Mouse (Mus musculus): ENCODE measurements at regions not wholly inside any gene's neighbourhood (a gene's known extent, or its start where the extent isn't known, plus 50 kb on each side); places are given as distances from the start of the nearest gene placed in this dataset.

DNA sequence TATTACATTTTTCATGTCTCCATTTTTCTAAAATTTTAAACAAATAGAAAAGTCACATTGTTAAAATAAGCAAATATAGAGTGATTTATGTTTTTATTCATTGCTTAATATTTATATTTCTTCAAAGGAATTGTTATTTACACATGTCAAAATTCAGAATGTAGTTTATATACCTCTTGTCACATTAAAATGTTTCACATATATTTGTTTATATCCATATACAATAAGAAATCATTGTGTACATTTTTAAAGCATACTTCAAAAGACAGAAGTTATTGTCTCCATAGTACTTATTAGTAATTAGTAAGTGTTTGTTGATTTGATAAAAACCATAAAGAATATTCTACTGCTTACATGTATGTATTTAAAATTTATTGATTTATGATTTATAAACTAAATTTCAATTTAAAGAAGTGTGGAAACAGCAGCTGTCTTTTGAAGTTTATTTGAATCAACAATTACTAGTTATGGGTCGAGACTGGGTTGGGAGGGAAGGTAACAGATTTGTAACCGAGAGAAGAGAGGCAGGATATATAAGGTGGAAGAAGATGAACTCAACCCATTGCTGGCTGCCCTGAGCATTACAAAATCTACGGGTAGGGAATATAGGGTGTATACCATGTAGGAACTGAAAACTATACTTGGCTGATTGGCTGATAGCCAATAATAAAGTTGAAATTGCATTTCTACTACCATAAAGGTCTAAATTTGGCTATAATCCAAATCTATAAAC, 420.8 kb downstream of the Anxa1 start:
- Histone ChIP-seq H3K4me1 (replicated peaks; ENCODE audit: control insufficient read depth, insufficient read depth, low read length) (no peaks in the 10 kb centered on the region), H3K4me3 (ENCODE audit: low read length) (no peak overlapping the region), H3K27me3 (ENCODE audit: control insufficient read depth, insufficient read depth, low read depth, low read length) (no peaks in the 10 kb centered on the region), H3K36me3 (ENCODE audit: control insufficient read depth, insufficient read depth, low read length) (no peaks in the 10 kb centered on the region), H3K4me2 (ENCODE audit: low read depth, low read length) (no peak overlapping the region), H3K27ac (ENCODE audit: low read length) (no peak overlapping the region), H3K9ac (ENCODE audit: low read length) (no peak overlapping the region), H3K9me3 (ENCODE audit: control insufficient read depth, low read length) (no peaks in the 10 kb centered on the region)
- ATAC-seq (ENCODE audit: low read depth), result peak; percentile 70; the same call in 1 of the 2 replicates
- 44% methylated on average over 3 of the region's 3 CpGs for WGBS

DNA sequence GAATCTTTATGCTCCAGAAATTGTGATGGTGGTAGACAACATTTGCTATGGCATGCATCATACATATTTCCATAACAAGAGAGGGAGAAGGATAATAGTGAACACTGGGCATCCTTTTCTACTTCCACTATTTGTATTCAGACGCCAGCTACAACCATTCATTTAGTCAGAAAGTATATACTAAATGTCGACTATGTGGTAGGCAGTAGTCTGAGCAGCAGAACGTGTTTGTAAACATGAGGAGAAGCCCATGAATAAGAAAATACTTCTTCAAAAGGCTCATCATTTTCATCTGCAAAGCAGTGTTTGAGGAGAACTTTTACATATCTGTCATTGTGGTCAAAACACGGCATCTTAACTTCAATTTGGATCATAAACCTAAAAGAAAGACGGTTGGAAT, 421.4 kb downstream of the Anxa1 start:
- Histone ChIP-seq H3K4me3 (ENCODE audit: low read length) (no peak overlapping the region), H3K27me3 (ENCODE audit: control insufficient read depth, insufficient read depth, low read depth, low read length) (no peaks in the 10 kb centered on the region), H3K4me1 (replicated peaks; ENCODE audit: control insufficient read depth, insufficient read depth, low read length) (no peaks in the 10 kb centered on the region), H3K27ac (ENCODE audit: low read length) (no peak overlapping the region), H3K4me2 (ENCODE audit: low read depth, low read length) (no peak overlapping the region), H3K9ac (ENCODE audit: low read length) (no peak overlapping the region), H3K36me3 (ENCODE audit: control insufficient read depth, insufficient read depth, low read length) (no peaks in the 10 kb centered on the region), H3K9me3 (ENCODE audit: control insufficient read depth, low read length) (no peaks in the 10 kb centered on the region)
- WGBS, result 45% methylated on average over 5 of the region's 5 CpGs
- peak; percentile 64; the same call in 1 of the 2 replicates for ATAC-seq (ENCODE audit: low read depth)

DNA sequence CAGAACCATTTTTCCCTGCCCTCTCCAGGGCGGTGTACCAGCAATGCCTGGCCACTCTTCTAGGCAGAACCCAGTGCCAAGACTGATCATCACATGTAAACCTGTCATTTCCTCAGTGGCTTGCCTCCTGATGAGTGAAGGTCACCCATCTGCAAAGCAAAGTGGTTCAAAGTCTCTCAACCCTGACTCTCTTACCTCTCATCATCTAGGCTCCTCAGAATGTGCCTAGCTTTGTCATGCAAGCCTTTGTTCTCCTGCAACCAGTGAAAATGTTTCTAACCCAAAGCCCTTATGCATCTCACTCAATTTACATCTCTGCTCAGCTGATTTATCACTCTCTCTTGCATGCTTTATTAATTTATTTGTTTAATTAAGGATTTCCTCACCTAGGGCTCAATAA, 445.5 kb downstream of the Anxa1 start:
- H3K4me3 ChIP-seq (ENCODE audit: low read length), result no peak overlapping the region
- no peaks in the 10 kb centered on the region for H3K4me1 ChIP-seq (replicated peaks; ENCODE audit: control insufficient read depth, insufficient read depth, low read length)
- H3K27ac ChIP-seq (ENCODE audit: low read length), result no peak overlapping the region
- H3K9ac ChIP-seq (ENCODE audit: low read length), result no peak overlapping the region
- no peaks in the 10 kb centered on the region for H3K27me3 ChIP-seq (ENCODE audit: control insufficient read depth, insufficient read depth, low read depth, low read length)
- H3K9me3 ChIP-seq (ENCODE audit: control insufficient read depth, low read length), result no peaks in the 10 kb centered on the region
- WGBS, result 71% methylated on average over 1 of the region's 1 CpGs
- H3K4me2 ChIP-seq (ENCODE audit: low read depth, low read length), result no peak overlapping the region
- no peak for ATAC-seq (ENCODE audit: low read depth)
- no peaks in the 10 kb centered on the region for H3K36me3 ChIP-seq (ENCODE audit: control insufficient read depth, insufficient read depth, low read length)

DNA sequence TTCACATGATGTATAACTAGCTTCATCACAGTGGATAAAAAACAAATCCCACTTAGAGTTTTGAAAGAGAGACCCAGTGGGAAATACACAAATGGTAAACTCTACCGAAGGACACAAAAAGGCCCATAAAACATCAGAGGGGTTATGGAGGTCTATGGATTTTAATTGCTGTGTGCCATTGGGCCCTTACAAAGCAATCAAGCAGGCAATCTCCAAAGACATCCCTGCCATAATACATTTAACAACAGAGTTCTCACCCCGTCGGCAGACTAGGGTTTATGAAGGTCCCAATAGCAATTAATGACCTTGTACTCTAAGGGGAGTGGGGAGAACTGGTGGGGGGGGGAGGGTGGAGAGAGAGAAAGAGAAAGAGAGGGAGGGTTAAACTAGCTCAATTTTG, 448.0 kb downstream of the Anxa1 start:
- Histone ChIP-seq H3K4me2 (ENCODE audit: low read depth, low read length) (no peak overlapping the region), H3K36me3 (ENCODE audit: control insufficient read depth, insufficient read depth, low read length) (no peaks in the 10 kb centered on the region), H3K9me3 (ENCODE audit: control insufficient read depth, low read length) (no peaks in the 10 kb centered on the region), H3K27me3 (ENCODE audit: control insufficient read depth, insufficient read depth, low read depth, low read length) (no peaks in the 10 kb centered on the region), H3K4me1 (replicated peaks; ENCODE audit: control insufficient read depth, insufficient read depth, low read length) (no peaks in the 10 kb centered on the region), H3K9ac (ENCODE audit: low read length) (no peak overlapping the region), H3K4me3 (ENCODE audit: low read length) (no peak overlapping the region), H3K27ac (ENCODE audit: low read length) (no peak overlapping the region)
- 88% methylated on average over 3 of the region's 3 CpGs for WGBS
- no peak for ATAC-seq (ENCODE audit: low read depth)

DNA sequence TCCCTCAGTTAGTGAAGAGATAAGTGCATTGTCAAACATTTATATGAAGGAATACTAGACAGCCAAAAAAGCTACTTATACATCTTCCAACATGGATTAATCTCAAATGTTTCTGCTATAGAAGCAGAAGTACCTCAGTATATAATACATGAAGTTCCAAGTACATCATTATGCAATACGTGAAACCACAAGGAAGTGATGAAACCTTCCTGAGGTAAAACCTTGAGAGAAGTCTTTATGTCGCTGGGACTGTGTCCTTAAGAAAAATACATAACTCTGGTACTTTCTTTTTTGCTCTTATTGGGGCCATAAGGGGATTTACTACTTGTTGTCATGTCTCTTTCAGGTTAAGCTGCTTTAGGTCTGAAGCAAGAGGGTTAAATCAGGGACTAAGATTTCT, 469.6 kb downstream of the Anxa1 start:
- Histone ChIP-seq H3K27me3 (ENCODE audit: control insufficient read depth, insufficient read depth, low read depth, low read length) (no peaks in the 10 kb centered on the region), H3K27ac (ENCODE audit: low read length) (no peak overlapping the region), H3K9me3 (ENCODE audit: control insufficient read depth, low read length) (no peaks in the 10 kb centered on the region), H3K9ac (ENCODE audit: low read length) (no peak overlapping the region), H3K36me3 (ENCODE audit: control insufficient read depth, insufficient read depth, low read length) (no peaks in the 10 kb centered on the region), H3K4me1 (replicated peaks; ENCODE audit: control insufficient read depth, insufficient read depth, low read length) (no peaks in the 10 kb centered on the region), H3K4me3 (ENCODE audit: low read length) (no peak overlapping the region), H3K4me2 (ENCODE audit: low read depth, low read length) (no peak overlapping the region)
- no peak for ATAC-seq (ENCODE audit: low read depth)
- WGBS, result 77% methylated on average over 2 of the region's 2 CpGs

DNA sequence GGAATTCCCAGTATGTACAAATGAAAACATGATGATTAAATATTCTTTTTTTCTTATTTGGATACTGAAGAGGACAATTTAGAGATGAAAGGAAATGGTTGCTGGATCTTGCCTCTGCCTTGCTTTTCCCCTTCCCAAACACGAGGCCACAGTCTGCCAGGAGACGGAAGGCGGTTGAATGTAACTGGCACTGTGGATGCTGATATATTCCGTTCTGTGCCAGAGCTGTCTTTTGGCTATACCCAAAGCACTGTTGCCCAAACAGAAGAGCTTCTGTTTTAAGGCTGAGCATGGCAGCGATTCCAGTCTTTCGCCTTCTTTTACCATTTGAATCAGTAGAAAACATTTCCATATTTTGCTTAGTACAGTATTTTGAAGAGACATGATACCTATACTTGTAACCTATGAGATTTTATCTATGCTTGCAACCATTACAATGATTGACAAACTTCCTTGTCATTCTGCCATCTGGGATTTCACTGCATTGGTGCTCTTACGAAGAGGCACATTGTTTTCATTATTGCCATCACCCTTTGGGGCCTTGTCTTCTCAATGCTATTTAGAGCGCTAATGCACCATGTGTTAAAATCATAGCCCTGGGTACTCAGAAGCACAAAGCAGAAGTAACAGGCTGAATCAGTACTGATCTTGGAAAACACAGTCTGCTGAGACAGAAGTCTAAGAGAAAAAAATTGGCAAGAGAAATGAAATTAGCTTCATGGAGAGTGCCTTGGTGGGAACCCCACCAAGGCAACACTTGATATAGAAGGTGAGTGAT, 504.6 kb downstream of the Anxa1 start:
- H3K4me3 ChIP-seq (ENCODE audit: low read length), result no peak overlapping the region
- H3K4me1 ChIP-seq (replicated peaks; ENCODE audit: control insufficient read depth, insufficient read depth, low read length), result no peaks in the 10 kb centered on the region
- no peak overlapping the region for H3K27ac ChIP-seq (ENCODE audit: low read length)
- 83% methylated on average over 8 of the region's 8 CpGs for WGBS
- no peak for ATAC-seq (ENCODE audit: low read depth)
- H3K9ac ChIP-seq (ENCODE audit: low read length), result no peak overlapping the region
- no peaks in the 10 kb centered on the region for H3K9me3 ChIP-seq (ENCODE audit: control insufficient read depth, low read length)
- H3K27me3 ChIP-seq (ENCODE audit: control insufficient read depth, insufficient read depth, low read depth, low read length), result no peaks in the 10 kb centered on the region
- no peak overlapping the region for H3K4me2 ChIP-seq (ENCODE audit: low read depth, low read length)
- H3K36me3 ChIP-seq (ENCODE audit: control insufficient read depth, insufficient read depth, low read length), result no peaks in the 10 kb centered on the region

DNA sequence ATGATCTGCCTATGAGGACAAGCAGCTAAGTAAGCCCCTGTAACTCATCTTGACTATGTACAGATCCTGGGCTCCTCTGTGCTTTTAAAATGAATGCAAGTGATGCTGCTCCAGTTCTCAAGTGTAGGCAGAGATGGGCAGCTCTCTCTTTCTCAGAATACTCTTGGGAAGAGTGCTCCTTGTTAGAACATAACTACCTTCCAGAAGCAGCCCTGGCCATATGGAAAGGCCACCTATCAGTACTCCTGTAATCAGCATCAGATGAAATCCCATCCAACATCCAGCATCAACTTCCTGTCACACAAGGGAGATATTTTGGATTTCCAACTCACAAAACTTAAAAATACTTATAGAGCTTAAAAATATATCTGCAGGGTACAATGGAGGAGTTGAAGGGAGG, 509.8 kb downstream of the Anxa1 start:
- no peak overlapping the region for H3K27ac ChIP-seq (ENCODE audit: low read length)
- no peak overlapping the region for H3K4me3 ChIP-seq (ENCODE audit: low read length)
- no peaks in the 10 kb centered on the region for H3K27me3 ChIP-seq (ENCODE audit: control insufficient read depth, insufficient read depth, low read depth, low read length)
- H3K9me3 ChIP-seq (ENCODE audit: control insufficient read depth, low read length), result no peaks in the 10 kb centered on the region
- no peak overlapping the region for H3K4me2 ChIP-seq (ENCODE audit: low read depth, low read length)
- no peak overlapping the region for H3K9ac ChIP-seq (ENCODE audit: low read length)
- no peak for ATAC-seq (ENCODE audit: low read depth)
- no peaks in the 10 kb centered on the region for H3K36me3 ChIP-seq (ENCODE audit: control insufficient read depth, insufficient read depth, low read length)
- no peaks in the 10 kb centered on the region for H3K4me1 ChIP-seq (replicated peaks; ENCODE audit: control insufficient read depth, insufficient read depth, low read length)

DNA sequence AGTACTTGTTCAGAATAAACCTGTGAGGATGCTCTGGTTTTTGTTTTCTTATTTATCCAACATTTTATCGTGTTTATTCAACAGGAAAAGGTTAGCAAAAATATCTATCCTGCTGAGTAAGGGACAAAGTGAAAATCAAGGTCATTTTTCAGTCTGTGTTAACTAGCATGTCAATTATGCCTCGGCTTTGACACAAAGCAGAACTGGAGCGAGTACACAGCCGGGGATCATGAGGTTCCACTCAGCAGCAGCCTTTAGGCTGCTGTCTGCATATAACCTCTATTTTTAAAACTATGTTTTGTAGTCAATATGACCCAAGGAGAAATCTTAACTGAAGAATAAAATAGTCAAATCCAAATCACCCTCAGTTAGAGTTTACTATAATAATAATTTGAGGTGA, 542.6 kb downstream of the Anxa1 start:
- no peaks in the 10 kb centered on the region for H3K36me3 ChIP-seq (ENCODE audit: control insufficient read depth, insufficient read depth, low read length)
- H3K4me3 ChIP-seq (ENCODE audit: low read length), result no peak overlapping the region
- no peak for ATAC-seq (ENCODE audit: low read depth)
- H3K4me1 ChIP-seq (replicated peaks; ENCODE audit: control insufficient read depth, insufficient read depth, low read length), result no peaks in the 10 kb centered on the region
- H3K27ac ChIP-seq (ENCODE audit: low read length), result no peak overlapping the region
- 66% methylated on average over 4 of the region's 4 CpGs for WGBS
- H3K9ac ChIP-seq (ENCODE audit: low read length), result no peak overlapping the region
- H3K9me3 ChIP-seq (ENCODE audit: control insufficient read depth, low read length), result no peaks in the 10 kb centered on the region
- no peaks in the 10 kb centered on the region for H3K27me3 ChIP-seq (ENCODE audit: control insufficient read depth, insufficient read depth, low read depth, low read length)
- no peak overlapping the region for H3K4me2 ChIP-seq (ENCODE audit: low read depth, low read length)

DNA sequence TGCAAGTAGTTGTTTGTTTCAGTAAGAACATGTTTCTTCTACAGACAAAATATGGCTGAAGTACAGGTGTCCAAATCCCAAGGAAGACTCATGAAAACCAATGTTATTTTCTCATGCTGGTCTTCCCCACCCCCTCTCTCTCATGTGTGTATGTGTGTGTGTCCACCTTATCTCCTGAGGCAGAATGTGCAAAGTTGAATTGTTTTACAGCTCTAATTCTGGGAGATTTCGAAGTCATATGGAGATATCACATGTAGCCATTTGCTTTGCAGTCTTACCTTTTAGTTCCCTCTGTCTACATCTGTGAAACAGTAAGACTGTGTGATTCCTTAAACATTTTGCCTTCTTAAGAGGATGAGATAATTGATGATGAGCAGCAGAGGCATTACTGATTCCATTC, 582.8 kb downstream of the Anxa1 start:
- no peak overlapping the region for H3K27ac ChIP-seq (ENCODE audit: low read length)
- H3K4me2 ChIP-seq (ENCODE audit: low read depth, low read length), result no peak overlapping the region
- H3K36me3 ChIP-seq (ENCODE audit: control insufficient read depth, insufficient read depth, low read length), result no peaks in the 10 kb centered on the region
- H3K9ac ChIP-seq (ENCODE audit: low read length), result no peak overlapping the region
- H3K4me1 ChIP-seq (replicated peaks; ENCODE audit: control insufficient read depth, insufficient read depth, low read length), result no peaks in the 10 kb centered on the region
- ATAC-seq (ENCODE audit: low read depth), result no peak
- no peaks in the 10 kb centered on the region for H3K27me3 ChIP-seq (ENCODE audit: control insufficient read depth, insufficient read depth, low read depth, low read length)
- 70% methylated on average over 1 of the region's 1 CpGs for WGBS
- no peak overlapping the region for H3K4me3 ChIP-seq (ENCODE audit: low read length)
- H3K9me3 ChIP-seq (ENCODE audit: control insufficient read depth, low read length), result no peaks in the 10 kb centered on the region

Data from lung, embryonic 16.5 days (tissue).